Mouse (Mus musculus): ENCODE data around the gene Tcl1. TPM values are rescaled to one million over a fixed set of nuclear protein-coding genes. Genes with fewer than 3 reads are reported as not detected.
"Not testable (repeated sequence)": the region's sequence is repeated elsewhere in the genome, so short reads cannot be mapped to it uniquely, and the experiment has no call there.

Gene Tcl1
- polyA plus RNA-seq, 1 experiment from 2014 or later: not detected

DNA sequence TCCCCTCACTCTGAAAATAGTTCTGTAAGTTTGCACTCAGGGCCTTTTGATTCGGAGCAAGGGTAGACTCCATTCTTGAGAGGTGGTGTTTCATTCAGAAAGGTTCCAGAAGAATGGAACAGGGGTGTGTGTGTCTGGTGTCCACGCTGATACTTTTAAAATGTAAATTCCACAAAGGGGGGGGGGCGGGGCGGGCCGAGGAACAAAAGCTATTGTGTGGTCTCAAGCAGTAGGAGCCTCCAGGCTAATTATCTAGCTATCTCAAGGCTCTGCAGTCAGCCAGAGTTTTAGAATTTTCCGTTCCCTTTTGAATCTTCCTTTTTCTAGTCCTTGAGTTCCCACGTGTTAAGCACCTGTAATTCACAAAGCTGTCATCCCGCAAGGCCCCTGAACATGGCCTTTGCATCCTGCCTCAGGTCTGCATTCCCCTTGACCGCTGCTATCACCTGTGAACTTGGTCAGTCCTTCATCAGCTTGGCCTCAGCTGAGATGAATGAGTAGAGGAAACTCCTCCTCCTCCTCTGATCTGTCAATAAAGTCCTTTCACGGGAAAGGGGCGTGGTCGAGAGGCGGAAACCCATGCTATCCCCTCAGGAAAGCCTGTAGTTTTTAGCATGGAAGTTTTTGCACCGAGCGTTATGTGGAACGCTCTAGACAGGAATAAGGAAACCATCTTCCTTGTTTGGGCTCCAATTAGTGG, 2.2 kb upstream of the Tcl1 start:
- no peak overlapping the region for H3K9ac ChIP-seq
- no peaks in the 10 kb centered on the region for H3K27me3 ChIP-seq
- no peak overlapping the region for H3K27ac ChIP-seq
- no peak overlapping the region for H3K4me2 ChIP-seq (replicated peaks)
- no peak for ATAC-seq (ENCODE audit: low FRiP score)
- H3K9me3 ChIP-seq (replicated peaks): no peaks in the 10 kb centered on the region
- no peak overlapping the region for H3K4me3 ChIP-seq
- H3K36me3 ChIP-seq: no peaks in the 10 kb centered on the region
- WGBS: 49% methylated on average over 16 of the region's 16 CpGs
- H3K4me1 ChIP-seq: 0 out of 2 replicates have a peak, but pooled peaks cover 5% of the 10 kb centered on the region

DNA sequence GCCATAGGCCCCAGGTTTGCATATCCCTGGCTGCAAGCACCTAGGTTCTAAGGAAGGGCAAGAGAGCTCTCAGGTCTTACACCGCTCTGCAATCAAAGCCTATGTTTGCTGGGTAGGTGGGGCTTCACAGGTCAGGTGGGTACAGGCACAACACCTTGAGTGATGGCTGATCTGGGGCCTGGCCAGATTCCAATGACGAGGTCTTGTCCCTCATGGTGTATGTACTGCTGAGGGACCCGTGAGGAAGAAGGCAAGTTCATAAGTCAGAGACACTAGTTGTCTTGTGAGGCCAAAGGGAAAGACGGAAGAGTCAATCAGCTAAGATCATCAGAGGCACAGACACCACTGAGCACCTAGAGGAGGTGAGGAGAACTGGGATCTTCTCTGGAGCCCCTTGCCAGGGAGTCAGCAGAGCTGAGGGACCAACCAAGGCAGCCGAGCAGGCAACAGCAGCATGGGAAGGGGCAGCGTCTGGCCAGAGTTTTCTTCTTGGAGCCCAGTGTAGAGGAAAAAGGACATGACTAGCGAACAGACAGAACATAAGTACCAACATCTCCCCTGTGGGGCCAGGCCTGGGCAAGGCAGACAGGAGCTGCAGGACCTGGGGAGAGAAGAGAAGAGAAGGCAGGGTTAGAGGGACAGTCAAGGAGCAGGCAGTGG, 5.4 kb downstream of the Tcl1 start:
- no peaks in the 10 kb centered on the region for H3K36me3 ChIP-seq
- H3K4me2 ChIP-seq (replicated peaks): no peak overlapping the region
- no peaks in the 10 kb centered on the region for H3K27me3 ChIP-seq
- no peak overlapping the region for H3K27ac ChIP-seq
- H3K4me3 ChIP-seq: no peak overlapping the region
- H3K4me1 ChIP-seq: no peaks in the 10 kb centered on the region
- ATAC-seq (ENCODE audit: low FRiP score): no peak
- H3K9ac ChIP-seq: no peak overlapping the region
- WGBS: 87% methylated on average over 7 of the region's 7 CpGs
- no peaks in the 10 kb centered on the region for H3K9me3 ChIP-seq (replicated peaks)

DNA sequence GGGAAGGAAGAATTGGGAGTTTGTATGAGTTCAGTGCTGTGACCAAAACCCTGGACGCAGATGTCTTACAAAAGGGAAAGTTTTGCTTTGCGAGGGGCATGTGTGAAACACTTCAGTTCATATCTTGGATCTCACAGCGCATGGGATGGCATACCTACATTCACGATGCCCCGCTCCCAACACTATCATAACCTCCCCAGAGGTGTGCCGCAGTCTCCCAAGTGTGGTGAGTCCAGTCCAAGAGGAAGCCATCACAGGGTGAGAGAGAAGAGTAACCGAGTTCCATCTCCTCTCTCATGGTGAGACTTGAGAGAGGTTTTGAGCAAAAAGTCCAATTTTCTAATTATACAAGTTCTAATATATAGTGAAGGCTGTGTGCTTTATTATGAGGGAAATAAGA, 13.4 kb downstream of the Tcl1 start:
- H3K27ac ChIP-seq: no peak overlapping the region
- no peaks in the 10 kb centered on the region for H3K9me3 ChIP-seq (replicated peaks)
- no peak overlapping the region for H3K9ac ChIP-seq
- 95% methylated on average over 7 of the region's 7 CpGs for WGBS
- no peaks in the 10 kb centered on the region for H3K36me3 ChIP-seq
- no peaks in the 10 kb centered on the region for H3K27me3 ChIP-seq
- no peaks in the 10 kb centered on the region for H3K4me1 ChIP-seq
- H3K4me2 ChIP-seq (replicated peaks): no peak overlapping the region
- no peak for ATAC-seq (ENCODE audit: low FRiP score)
- no peak overlapping the region for H3K4me3 ChIP-seq

DNA sequence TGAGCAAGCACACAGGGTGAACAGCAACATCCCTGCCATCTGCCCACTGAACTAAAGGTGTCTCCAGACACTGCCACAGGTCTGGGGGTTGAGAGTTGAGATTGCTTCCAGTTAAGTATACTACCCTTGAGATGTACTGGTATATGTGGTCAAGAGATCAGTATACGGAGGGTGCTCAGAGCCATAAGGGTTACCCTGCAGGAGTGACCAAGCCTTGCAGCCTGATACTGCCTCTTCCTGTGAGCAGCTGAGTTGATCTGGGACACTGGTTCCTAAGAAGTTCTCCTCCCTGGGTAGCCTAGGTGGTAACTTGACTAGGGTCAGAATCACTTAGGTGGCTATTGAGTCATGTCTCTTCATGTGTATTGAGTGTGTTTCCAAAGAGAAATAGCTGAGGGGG, 14.2 kb downstream of the Tcl1 start:
- Histone ChIP-seq H3K36me3 (no peaks in the 10 kb centered on the region), H3K4me2 (replicated peaks) (no peak overlapping the region), H3K9ac (no peak overlapping the region), H3K9me3 (replicated peaks) (no peaks in the 10 kb centered on the region), H3K27me3 (no peaks in the 10 kb centered on the region), H3K27ac (no peak overlapping the region), H3K4me1 (no peaks in the 10 kb centered on the region), H3K4me3 (no peak overlapping the region)
- ATAC-seq (ENCODE audit: low FRiP score): no peak
- 96% methylated on average over 1 of the region's 1 CpGs for WGBS

DNA sequence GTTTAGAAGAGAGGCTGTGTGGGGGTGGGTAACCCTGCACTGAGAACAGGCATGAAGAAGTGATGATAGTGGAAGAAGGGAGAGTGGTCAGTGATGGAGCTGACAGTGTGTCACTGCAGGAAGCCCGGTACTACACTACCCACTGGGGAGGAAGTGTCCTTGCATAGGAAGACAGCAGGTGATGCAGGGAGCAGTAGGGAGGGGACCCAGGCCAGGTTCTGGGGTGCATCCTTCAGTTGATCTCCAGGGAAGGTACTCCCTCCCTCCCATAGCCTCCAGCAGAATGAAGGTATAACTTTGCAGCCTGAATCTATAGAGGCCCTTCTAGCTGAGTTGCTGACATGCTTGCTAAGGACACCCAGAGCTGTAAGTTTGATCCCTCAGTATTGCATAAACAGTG, 15.5 kb downstream of the Tcl1 start:
- no peak overlapping the region for H3K27ac ChIP-seq
- H3K4me3 ChIP-seq: no peak overlapping the region
- H3K9ac ChIP-seq: no peak overlapping the region
- no peaks in the 10 kb centered on the region for H3K4me1 ChIP-seq
- H3K36me3 ChIP-seq: no peaks in the 10 kb centered on the region
- H3K9me3 ChIP-seq (replicated peaks): no peaks in the 10 kb centered on the region
- 76% methylated on average over 1 of the region's 1 CpGs for WGBS
- no peak overlapping the region for H3K4me2 ChIP-seq (replicated peaks)
- ATAC-seq (ENCODE audit: low FRiP score): no peak
- no peaks in the 10 kb centered on the region for H3K27me3 ChIP-seq

DNA sequence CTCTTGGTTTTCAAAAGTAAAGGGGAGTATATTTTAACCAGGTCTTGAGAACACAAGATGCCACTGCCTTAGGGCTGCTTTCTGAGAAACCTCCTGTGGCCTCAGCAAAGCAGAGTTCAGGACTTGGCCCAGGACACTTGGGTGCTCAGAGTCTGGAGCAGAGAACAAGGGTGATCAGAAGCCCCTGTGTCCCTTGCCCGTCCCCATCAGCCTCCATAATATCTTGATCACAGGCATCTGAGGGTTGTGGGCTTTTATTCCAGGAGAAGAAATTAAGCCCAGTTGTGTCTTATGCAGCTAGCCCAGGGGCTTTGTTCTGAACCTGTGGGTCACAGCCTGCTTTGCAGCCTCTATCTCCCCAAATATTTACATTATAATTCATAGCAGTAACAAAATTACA, 20.9 kb downstream of the Tcl1 start, which contains the start of gene Tcl1b4:
Gene Tcl1b4 (plus strand): TSS at position 301 of the 400 bp plus-strand sequence.
- not testable (repeated sequence) for H3K9me3 ChIP-seq (replicated peaks); H3K4me3 ChIP-seq; H3K36me3 ChIP-seq; H3K9ac ChIP-seq; H3K4me2 ChIP-seq (replicated peaks); ATAC-seq (ENCODE audit: low FRiP score); H3K27ac ChIP-seq; H3K4me1 ChIP-seq; H3K27me3 ChIP-seq
- WGBS: 92% methylated on average over 1 of the region's 1 CpGs

DNA sequence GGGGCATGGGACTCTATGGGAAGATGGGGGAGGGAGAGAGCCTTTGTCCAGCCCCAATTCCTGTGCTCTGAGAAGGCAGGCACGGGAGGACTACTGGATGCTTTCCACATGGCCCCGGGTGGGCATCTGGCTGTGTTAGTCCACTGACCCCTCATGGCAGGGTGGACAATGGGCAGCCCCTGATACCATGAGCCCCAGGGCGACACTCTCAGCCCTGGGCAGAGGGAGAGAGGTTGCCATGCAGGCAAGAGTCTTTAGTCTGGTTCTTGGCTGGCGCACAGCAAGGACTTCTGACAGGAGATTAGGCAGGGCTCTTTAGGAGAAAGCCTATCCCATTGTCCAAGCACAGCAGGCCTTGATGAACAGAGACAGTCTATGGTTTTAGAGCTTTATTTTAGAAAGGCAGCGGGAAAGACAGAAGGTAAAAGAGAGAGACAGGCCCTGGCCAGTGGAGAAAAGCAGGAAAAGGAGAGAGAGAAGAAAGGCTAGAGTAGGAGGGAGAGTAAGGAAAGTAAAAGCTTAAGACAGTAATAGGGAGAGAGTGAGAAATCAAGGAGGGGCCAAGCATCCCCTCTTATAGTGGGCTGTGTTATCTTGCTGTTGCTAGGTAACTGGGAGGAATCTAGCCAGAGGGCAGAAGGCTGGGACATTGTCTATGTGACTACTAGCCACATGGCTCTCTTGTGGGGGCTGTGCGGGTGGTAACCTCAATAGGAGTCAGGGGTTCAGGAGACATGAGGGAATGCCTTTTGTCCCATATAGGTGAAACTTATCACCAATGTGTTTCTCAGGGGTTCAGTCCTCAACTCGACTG, 22.7 kb downstream of the Tcl1 start:
- H3K27ac ChIP-seq: not testable (repeated sequence)
- WGBS: 32% methylated on average over 7 of the region's 7 CpGs
- peak; percentile 63 for ATAC-seq (ENCODE audit: low FRiP score)

DNA sequence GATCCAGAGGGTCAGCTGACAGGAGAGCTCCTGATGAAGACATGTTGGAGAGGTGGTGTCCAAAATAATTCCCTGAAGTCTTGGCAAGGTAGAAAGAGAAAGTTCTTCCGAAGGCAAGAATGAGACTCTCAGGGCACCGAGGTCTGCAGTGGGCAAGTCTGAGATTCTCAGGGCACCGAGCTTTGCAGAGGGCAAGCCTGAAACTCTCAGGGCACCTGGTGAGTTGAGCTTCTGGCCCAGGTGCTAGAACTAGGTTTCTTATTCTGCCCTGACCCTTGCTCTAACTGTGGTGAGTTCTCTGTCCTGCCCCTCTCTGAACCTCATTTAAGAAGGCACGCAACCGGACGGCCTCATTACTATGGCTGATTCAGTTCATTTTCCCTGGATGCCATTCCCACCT, 31.9 kb downstream of the Tcl1 start, which contains the start of gene Tcl1b3:
Gene Tcl1b3 (plus strand): TSS at position 301 of the 400 bp plus-strand sequence.
- H3K9me3 ChIP-seq (replicated peaks); H3K27me3 ChIP-seq; H3K4me1 ChIP-seq; H3K27ac ChIP-seq; H3K4me3 ChIP-seq; ATAC-seq (ENCODE audit: low FRiP score); H3K4me2 ChIP-seq (replicated peaks); H3K9ac ChIP-seq; H3K36me3 ChIP-seq: not testable (repeated sequence)
- WGBS: 96% methylated on average over 6 of the region's 6 CpGs

More for the DNA sequence above, 22.7 kb downstream of the Tcl1 start:
- H3K4me2 ChIP-seq (replicated peaks); H3K4me3 ChIP-seq; H3K27me3 ChIP-seq; H3K9me3 ChIP-seq (replicated peaks); H3K36me3 ChIP-seq; H3K4me1 ChIP-seq; H3K9ac ChIP-seq: not testable (repeated sequence)

DNA sequence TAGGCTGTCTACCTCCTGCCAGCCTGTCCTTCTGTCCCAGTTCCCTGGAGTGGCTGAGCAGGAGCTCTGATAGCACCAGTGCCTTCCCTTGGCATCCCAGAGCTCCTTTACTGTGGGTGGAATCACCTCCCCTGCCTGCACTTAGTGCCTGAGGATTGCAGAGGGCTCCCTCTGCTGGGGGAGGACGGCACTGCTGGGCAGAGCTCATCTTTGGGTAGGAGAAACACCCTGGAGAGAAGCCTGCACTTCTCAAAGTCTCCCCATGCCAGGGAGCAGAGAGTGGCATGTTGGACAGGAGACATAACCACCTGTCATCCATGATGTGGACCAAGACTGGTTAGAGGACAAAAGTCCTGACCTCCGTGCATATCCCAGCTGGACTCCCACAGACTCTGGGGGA, 33.6 kb downstream of the Tcl1 start:
- H3K4me1 ChIP-seq; H3K4me3 ChIP-seq; H3K4me2 ChIP-seq (replicated peaks); H3K36me3 ChIP-seq; ATAC-seq (ENCODE audit: low FRiP score); H3K27me3 ChIP-seq; H3K9me3 ChIP-seq (replicated peaks); H3K27ac ChIP-seq; H3K9ac ChIP-seq: not testable (repeated sequence)
- WGBS: 59% methylated on average over 2 of the region's 2 CpGs

DNA sequence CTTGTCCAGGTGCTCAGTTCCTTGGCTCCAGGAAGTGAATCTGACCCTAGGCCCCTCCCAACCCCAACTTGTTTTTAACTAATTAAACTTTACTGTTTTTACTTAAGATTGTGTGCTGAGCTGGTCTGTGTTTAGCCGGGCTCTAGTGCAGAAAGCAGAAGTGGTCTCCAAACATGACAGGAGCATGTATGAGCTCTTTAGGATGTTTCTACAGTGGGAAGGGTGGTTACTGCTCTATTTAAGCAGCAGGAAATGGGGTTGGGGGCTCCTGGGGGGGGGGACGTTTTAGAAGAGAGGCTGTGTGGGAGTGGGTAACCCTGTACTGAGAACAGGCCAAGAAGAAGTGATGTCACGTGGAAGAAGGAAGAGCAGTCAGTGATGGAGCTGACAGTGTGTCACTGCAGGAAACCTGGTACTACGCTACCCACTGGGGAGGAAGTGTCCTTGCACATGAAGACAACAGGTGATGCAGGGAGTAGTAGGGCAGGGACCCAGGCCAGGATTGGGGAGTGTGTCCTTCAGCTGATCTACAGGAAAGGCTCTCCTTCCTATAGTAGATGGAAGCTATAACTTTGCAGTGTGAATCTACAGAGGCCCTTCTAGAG, 41.5 kb downstream of the Tcl1 start:
- H3K9me3 ChIP-seq (replicated peaks); H3K36me3 ChIP-seq; H3K4me3 ChIP-seq; H3K4me1 ChIP-seq; H3K27me3 ChIP-seq; H3K9ac ChIP-seq; H3K27ac ChIP-seq; H3K4me2 ChIP-seq (replicated peaks); ATAC-seq (ENCODE audit: low FRiP score): not testable (repeated sequence)
- WGBS: 80% methylated on average over 4 of the region's 4 CpGs

DNA sequence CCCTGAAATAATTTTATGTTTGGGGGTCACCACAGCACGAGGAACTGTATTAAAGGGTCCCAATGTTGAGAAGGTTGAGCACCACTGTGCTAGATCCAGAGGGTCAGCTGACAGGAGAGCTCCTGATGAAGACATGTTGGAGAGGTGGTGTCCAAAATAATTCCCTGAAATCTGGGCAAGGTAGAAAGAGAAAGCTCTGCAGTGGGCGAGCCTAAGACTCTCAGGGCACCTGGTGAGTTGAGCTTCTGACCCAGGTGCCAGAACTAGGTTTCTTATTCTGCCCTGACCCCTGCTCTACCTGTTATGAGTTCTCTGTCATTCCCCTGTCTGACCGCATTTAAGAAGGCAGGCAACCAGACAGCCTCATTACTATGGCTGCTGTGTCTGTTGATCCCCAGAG, 46.5 kb downstream of the Tcl1 start, which contains the start of gene Tcl1b5:
Gene Tcl1b5 (plus strand): TSS at position 301 of the 400 bp plus-strand sequence.
- H3K9me3 ChIP-seq (replicated peaks); H3K36me3 ChIP-seq; H3K4me1 ChIP-seq; ATAC-seq (ENCODE audit: low FRiP score); H3K27ac ChIP-seq; H3K9ac ChIP-seq; H3K4me3 ChIP-seq; H3K27me3 ChIP-seq; H3K4me2 ChIP-seq (replicated peaks): not testable (repeated sequence)
- 67% methylated on average over 3 of the region's 3 CpGs for WGBS

DNA sequence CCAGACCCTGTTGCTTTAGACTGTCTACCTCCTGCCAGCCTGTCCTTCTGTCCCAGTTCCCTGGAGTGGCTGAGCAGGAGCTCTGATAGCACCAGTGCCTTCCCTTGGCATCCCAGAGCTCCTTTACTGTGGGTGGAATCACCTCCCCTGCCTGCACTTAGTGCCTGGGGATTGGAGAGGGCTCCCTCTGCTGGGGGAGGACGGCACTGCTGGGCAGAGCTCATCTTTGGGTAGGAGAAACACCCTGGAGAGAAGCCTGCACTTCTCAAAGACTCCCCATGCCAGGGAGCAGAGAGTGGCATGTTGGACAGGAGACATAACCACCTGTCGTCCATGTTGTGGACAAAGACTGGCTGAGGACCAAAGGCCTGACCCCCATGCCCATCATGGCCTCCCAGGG, 48.3 kb downstream of the Tcl1 start:
- H3K4me3 ChIP-seq; ATAC-seq (ENCODE audit: low FRiP score); H3K4me1 ChIP-seq; H3K27me3 ChIP-seq; H3K27ac ChIP-seq; H3K36me3 ChIP-seq; H3K9me3 ChIP-seq (replicated peaks); H3K4me2 ChIP-seq (replicated peaks); H3K9ac ChIP-seq: not testable (repeated sequence)
- 26% methylated on average over 2 of the region's 2 CpGs for WGBS
